Mouse (Mus musculus) cerebellum, adult 9-11 months (tissue): ENCODE results near the gene Vstm4.

Experiments used
- DNase-seq: peaks from one replicate; pipeline ENCODE4 v3.0.0; 2022

The Vstm4 gene

DNA sequence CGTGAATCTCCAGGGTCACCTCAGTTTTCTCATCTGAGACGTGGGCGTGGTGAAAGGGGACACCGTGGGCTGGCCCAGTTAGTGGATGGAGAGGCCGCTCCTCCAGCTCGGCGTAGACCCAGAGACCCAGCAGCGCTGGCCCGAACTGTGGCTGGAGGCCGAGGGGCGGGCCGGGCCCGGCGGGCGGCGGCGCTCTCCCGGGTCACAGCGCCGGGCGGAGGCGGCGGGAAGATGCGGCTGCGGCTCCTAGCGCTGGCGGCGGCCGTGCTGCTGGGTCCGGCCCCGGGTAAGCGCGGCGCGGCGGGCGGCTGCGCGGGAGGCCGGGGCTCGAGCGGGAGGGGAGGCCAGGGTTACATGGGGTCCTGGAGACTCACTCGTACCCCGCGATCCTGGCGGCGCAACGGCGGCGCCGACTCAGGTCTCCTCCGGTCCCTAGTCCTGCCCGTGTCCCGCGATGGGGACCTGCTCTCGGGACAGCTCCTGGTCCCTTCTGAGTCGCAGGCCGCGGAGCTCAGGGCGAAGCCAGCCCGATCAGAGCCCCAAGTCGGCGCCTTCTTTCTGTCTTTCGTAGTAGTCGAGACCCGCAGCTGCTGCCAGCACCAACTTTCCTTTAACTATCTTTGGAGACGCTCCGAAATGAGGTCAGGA is at the start of gene Vstm4:
Gene Vstm4 (plus strand): TSS at position 76 of the 648 bp plus-strand sequence.
- peak; percentile 26 for DNase-seq

DNA sequence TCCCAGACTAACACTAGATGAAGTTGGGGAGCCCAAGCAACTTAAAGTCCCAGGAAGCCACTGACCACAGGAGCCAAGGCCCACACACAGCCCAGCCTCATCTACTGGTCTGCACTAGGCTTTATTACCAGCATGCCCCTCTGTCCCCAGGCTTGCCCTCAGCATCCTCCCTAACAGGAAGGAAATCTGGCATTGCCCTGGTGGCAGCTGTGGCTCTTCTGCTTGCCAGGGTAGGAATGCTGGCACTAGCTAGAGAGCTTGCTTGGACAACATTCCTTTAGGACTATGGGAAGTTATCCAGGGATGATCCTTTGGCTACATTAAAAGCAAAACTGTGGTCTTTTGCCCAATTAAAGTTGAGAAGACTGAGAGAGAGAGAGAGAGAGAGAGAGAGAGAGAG is 46.4 kb upstream of the Vstm4 start:
- no peak for DNase-seq

DNA sequence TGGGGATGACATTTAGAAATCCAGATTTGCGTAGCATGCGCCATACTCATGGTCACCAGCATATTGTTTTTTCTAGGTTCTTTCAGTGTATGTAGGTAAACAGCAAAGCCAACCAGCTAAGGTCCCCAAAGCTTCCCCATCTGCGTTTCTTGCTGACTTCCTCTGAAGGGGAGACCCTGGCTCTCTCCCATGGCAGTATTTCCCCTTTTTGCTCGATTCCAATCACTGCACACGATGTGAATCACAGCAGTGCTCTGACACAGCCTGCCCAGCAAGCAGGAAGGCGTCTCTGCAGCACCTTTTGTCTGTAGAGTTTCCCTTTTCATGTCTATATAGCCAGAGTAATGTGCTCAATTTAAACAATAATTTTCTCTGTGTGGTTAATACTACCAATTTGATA is 44.1 kb upstream of the Vstm4 start:
- DNase-seq: no peak

DNA sequence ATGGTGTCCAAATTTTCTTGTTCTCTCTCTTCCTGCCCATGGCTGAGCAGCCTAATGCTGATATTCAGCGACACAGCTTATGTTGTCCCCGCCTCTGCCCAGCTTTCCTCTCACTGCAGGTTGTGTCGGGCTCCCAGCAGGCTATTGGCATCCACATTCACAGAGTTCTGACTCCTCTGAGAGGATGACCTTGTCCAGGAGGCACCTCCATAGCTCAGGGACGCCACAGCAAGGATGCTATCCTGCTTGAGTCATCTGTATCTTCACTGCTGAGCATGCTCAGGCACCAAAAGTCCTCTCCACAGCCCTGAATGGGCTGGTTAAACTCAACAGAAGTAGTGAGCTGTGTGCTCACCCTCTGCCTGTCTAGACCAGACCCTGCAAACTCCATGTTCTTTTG is 41.6 kb upstream of the Vstm4 start:
- no peak for DNase-seq

DNA sequence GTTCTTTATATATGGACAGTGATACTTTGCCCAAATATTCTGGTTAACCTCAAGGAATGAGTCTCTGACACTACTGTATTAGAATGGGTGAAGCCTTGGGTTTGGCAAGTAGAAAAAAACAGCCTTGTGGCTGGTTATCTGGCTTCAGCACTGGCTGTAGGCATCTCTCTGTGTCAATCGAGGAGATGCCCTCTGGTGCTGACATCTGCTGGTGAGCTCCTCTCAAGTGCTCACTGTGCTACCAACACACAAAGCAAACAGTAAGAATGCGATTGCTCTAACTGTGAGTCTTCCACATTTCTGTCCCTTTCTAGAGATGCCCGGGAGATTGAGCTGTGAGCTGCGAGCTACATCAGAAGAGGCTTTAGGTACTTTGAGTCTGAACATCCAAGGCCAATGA is 40.0 kb upstream of the Vstm4 start:
- DNase-seq: no peak

DNA sequence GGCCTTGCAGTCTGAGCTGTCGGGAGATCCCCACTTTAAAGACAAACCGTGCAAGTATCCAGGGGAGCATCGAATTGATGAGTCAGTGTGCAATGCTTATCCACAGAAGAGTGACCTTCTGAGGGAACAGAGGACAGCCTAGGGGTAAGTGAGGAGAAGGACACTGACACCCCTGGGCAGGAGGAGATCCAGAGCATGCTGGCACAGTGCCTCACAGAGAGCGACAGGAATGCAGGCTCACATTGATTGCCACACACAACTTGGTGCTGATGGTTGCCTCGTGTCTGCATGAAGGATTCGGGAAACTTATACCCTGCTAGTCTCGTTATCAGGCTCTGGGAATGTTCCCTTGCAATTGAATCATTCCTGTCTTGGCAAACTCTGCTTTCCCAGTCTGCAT is 39.3 kb upstream of the Vstm4 start:
- DNase-seq: no peak

DNA sequence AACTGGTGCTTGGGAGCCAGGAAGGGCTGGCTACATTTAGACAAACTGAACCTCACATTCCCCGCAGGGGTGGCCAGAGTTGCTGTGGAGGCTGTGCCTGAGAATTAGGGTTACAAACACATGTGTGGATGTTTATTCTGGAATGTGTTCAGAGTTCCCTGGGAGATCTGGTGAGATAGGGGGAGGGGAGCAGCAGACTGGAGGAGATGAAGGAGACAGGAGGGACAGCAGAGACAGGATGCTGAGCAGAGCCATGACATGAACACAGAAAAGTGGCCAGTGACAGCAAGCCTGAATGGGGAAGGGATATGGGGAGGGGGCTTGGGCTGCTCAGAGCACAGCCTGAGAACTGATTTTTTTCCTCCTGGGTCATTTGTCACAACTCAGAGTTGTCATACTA is 37.3 kb upstream of the Vstm4 start:
- no peak for DNase-seq

DNA sequence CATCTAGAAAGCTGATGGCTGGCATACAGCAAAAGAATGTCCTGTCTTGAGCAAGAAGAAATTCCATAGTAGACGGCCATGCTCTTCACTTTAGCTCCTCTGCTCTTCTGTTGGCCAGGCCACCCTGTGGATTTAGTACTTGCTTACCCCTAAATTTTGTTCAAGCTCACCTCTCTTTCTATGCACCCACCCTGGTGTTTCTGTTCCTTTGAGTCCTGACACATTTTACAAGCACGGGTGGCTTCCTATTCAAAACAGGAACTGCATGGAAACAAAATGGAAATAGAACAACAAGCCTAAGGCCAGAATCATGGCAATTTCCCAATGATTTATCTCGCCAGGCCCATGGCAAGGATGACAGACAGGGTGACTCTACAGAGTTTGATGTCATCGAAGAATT is 33.7 kb upstream of the Vstm4 start:
- DNase-seq: no peak

DNA sequence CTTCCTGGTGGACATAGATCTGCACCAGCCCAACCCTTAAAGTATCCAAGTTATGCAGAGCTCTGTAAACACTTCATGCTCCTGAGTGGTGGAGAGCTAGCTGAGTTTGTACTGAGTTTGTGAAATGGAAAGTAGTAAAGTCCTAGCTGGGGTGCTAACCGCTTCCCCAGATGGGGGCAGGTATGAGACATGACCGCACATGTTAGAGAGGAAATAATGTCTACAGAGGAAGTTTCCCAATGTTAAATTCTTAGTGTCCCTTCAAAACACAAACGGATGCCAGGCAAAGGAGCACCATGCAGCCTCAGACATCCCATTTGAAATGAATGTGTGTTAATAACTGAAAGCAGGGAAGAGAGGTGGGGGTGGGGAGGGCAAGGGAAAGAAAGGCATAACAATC is 32.7 kb upstream of the Vstm4 start:
- no peak for DNase-seq

DNA sequence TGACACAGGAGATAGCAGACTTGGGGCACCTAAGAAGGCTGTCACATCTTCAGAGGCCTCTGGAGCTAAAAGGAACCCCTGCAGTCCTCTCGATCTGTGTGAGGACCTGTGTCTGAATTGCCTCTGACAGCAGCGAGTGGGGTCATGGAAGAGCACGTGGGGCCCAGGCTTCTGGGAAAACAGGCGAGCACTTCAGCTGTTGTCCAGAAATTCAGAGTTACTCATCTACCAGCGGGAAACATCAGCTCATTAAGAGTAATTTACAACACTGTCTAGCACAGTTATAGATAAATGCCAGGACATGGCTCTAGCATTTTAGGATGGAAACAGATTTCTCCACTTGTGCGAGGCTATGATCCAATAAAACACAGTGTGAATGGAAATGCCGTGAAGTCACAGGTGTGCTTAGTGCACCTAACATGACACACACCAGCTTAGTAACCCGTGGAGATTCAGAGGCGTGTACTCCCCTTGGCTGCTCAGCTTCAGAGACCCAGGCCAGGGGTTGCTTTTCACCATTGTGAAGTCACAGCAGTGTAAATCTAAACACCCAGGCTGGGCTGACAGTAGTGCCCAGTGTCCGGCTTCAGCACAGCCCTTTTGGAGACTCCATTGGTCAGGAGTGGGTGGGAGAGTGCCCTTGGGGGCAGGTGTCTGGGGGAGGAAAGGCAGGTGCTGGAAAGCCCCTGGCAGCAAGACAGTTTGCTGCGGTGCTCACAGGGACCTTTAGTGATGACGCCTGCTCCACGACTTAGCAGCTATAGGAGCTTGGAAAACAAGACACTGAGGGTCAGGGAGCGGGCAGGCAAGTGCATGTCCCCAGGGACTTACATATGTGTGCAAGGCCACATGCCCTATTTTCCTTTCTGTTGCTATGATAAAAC is 32.0 kb upstream of the Vstm4 start:
- no peak for DNase-seq

DNA sequence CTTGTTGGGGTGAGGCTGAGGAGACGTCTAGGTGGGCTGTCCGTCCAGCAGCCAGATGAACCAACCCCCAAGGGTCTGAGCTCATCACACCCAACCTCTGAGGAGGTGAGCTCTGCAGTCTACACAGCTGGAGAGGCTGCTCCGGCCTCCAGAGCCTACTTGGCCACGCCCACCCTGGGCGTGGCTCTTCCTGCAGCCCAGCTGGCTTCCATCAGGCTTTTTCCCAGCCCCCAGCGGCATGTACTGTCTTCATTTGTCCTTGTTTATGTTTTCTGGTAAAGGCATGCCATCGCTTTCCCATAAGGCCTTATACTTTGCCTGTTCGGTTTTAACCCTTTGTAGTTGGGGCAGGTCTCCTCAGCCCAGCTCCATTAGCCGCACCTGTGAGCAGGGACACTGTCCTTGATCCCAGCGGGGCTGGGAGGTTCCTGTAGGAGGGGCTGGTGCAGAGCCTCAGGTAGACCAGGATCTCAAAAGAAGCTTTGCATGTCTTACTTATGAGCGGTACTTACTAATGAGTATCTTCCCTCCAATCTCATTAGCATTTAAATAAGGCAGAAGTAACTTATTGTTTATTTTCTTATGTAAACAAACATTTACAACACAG is 31.0 kb upstream of the Vstm4 start:
- no peak for DNase-seq

DNA sequence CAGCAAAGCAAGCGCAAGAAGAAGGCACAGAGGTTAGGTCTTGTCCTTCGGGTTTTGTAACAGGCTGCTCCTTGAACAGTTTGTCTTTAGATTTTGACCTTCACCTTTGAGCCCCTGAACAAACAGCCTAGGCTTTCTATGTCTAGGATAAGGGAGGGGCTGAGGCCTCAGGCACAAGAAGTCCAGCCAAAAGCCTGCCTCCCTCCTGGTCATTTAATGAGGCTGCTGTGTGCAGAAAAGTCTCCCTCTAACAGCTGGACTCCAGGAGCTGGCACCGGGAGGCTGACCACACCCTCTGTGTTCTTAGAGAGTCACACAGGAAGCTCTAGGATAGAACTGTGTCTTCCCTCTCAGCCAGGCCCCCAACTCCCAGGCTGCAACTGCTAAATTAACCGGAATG is 29.4 kb upstream of the Vstm4 start:
- DNase-seq: no peak

DNA sequence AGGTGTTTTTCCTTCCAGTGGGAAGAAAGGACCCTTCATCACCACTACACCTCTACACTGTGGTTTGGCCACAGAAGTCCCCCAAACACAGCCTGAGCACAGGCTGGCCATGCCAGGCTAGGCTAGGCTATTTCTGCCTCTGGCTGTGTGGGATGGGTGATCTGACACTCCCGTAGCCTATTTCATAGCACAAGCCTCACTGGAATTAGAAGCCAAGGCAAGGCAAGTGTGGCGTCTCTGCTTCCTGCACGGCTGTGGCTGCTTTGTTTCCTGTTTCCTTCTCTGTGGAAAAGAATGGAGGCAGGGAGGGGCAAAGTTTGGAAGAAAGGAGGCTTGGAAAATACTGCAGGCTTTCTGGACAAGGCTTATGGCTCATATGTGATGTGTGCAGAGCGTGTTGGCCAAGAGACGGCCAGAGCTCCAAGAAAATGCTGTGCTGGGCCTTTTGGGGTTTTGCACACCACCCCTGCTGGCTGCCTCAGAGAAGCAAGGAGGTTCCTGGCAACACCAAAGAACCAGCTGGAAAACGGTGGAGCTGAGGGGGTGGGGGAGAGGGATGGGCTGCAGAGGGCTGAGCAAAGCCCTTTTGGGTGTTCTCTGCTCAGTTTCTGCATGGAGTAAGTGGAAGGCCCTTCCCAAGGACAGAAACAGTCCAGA is 28.4 kb upstream of the Vstm4 start:
- no peak for DNase-seq

DNA sequence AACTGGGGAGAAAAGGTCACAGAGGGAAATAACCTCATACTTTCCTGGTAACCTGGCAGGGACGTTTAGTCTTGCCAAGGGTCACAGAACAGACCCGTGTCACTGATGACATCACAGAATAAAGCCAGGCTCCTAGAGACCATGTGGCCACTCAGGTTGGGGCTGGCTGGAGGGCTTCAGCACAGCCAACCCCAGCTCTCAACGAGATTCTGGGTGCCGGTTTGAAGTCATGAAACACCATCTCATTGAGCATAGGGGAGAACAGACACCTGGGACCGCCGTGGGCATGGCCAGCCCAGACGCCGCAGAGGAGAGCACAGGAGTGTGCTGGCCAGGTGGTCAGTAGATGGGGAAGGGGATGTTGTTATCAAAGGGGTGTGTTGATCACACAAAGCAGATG is 22.7 kb upstream of the Vstm4 start, which contains the start of gene Fam170b:
Gene Fam170b (plus strand): TSS at position 116 of the 400 bp plus-strand sequence.
- no peak for DNase-seq

DNA sequence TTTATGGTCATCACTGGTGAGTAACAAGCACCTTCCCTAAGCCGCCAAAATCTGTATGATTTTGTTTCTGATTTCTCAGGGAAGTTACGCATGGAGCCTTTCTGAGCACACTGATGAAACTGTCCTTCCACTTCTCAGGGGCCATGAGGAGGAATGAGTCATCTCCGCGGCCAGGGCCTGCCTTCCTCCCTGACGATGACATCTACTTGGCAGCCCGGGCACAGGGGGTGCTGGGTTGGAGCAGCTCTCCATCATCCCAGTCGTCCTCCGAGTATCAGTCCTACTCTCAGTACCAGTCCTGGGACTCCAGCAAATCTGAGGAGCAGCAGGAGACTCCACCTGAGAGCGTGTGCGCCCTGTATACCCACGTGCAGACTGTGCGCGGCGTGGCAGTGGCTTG is 21.4 kb upstream of the Vstm4 start:
- DNase-seq: no peak

DNA sequence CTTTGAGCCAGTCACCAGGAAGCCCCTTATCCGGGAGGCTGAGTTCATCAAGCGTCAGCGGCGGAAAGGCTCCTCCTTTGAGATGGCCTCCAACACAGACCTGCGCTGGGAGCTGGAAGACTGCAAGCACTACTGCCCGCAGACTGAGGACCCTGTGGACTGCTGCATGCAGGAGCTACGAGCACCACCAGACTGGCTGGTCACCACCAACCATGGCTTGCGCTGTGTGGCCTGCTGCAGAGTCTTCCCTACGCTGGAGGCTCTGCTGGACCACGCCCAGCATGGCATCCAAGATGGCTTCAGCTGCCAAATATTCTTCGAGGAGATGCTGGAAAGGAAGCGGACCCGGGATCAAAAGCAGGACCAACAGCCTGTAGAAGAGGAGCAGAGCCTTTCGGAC is 21.0 kb upstream of the Vstm4 start:
- no peak for DNase-seq

DNA sequence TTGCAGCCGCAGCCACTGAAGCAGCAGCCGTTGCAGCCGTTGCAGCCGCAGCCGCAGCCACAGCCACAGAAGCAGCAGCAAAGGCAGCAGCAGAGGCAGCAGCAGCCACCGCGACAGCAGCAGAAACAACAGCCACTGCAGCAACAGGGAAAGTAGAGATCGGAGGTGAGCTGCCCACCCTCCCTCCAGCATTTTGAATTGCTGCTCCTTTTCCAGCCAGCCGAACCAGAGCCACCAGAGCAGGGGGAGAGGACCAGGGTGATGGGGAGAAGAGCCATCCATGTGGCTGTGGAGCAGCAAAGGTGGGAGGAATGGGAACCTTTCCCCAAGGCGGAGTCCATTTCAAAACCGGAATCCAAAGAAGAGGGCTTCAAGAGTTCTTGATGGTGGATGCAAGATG is 20.4 kb upstream of the Vstm4 start:
- DNase-seq: no peak

DNA sequence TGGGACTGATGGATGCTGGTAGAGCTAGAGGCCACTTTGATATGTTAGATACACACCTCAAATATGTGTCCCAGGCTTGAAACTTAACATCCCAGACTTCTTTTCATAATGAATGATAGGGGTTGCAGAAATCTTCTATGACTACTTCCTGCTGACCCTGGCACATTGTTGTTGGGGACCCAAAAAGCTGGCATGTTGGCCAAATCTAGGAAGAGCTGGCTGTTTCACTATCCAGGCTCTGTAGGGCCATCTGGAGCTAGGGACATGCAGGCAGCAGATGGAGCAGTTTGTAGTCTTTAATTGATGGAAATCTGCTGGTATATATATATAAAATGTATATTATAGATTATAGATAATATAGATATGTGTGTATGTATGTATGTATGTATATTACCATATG is 14.5 kb upstream of the Vstm4 start:
- DNase-seq: no peak

DNA sequence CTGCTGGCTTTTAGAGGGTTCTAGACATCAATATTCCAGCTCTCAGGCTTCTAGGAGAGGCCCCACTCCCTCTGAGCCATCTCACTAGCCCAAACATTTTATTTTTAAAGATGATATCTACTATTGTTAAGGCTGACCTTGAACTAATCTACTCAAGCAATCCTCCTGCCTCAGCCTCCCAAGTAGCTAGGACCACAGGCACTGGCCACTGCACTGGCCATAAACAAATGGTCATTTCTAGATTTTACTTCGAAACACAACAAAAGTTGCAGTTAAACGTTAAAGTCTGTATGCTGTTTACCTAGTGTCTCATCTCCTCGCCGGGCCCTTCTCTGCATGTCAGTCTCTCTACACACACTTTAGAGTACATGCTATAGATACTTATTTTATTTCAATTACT is 2.5 kb upstream of the Vstm4 start:
- no peak for DNase-seq

DNA sequence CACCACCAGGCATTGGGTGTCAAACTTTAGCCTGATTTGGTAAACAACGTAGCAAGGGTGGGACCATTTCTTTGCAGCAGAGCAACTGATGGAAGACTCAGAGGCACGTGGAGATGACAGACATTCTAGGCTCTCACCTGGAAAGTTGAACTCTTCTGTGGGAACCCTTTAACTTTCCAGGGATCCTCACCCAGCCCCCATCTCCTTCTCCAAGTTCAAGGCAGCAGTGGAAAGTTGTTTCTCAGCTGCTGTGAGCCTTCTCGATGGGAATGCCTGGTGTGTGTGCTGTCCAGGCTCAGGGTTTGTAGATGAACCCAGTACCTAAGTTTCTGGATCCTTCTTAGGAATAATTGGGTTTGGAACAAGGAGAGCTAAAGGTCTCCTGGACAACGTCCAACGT is 310 bp upstream of the Vstm4 start:
- no peak for DNase-seq

DNA sequence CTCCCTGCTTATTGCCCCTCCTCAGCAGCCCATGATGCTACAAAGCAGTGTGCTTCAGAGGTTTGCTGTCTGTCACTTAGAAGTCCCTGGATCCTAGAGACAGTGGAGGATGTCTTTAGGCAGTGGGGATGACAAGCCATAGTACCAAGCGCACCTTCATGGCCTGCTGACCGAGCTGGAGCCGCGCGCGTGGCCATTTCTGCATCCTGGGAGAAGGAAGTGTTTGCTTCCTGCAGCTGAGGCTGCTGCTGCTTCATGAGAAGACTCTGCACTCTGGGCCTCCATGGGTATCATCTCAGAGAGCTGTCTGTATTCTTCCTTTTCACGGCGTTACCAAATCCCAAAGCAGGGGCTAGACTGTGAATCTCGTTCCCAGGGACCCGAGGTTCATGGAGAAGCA is 1.8 kb downstream of the Vstm4 start:
- DNase-seq: no peak

DNA sequence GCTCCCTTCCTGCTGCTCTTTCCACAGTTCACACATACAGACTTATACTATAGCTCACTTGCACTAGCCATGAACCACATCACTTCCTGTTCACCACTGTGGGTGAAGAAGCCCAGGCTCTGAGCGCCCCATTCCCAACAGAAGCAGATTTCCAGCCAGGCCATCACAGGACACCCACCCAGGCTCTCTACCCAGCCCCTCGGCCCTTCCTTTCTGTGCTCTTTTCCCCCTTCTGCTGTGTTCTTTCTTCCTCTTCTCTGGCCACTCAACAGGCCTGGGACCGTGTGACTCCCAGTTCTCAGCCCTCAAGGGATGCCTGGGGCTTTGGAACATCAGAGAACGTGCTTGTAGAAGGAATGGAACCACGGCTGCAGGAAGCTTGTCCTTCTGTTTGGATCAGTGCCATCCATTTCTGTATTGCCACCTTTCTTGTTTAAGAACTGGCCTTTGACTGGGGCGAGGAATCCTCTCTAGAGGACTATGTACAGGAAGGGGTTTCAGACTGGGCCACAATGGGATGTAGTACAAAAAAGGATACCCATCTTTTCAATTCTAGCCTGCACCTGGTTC is 2.5 kb downstream of the Vstm4 start:
- DNase-seq: no peak

DNA sequence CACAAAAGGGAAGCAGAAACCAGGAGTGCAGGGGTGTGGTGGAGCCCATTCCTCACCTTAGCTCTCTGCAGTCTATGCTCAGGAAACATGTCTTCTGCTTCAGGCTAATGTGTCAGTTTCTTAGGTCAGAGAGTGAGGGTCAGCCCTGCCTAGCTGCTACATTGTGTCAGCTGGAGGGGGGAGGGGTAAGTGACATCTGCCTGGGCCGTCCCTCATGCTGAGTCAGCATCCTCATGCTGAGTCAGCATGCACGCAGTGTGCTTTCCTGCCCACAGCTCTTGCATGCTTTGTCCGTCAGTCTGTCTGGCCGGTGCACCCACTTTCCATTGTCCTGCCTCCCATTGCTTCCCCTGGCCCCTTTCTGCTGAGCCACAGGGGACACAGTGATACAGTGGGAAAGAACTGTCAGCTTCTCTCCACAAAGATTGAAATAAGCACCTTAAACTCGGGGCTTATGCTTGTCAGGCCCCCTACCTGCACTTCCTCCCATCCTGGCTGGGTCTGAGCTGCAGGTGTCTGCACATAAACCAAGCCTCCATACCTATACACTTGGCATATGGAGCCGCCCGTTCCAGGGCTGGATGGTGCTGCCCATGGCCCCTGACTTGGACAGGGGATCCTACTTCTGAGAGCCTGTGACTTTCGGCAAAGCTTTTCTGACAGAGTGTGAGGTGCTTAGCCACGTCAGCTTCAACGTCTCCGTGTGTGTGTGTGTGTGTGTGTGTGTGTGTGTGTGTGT is 3.4 kb downstream of the Vstm4 start:
- no peak for DNase-seq
